Mouse (Mus musculus) left cerebral cortex, adult 2 months (tissue): ENCODE measurements around the gene Gm28230. TPM values are rescaled to one million over a fixed set of nuclear protein-coding genes. Genes with fewer than 3 reads are reported as not detected.
A peak's percentile ranks its signal among the peaks of the same experiment; 100 is the strongest.

Experiments
- DNase-seq, 2 experiments: peaks; one replicate each; pipeline ENCODE4 v3.0.0; 2021 to 2022; ENCODE audit warnings: low spot score in 2 of 2, mixed read lengths in 1 of 2; ENCODE audit errors: extremely low spot score in 1 of 2
- H3K27ac ChIP-seq: fragments of 200-600 bp; 2 replicates; pipeline ENCODE4 v1.8.1; 2022
- H3K4me3 ChIP-seq: fragments of 200-600 bp; 2 replicates; pipeline ENCODE4 v1.8.1; 2022
- CTCF ChIP-seq: fragments of 200-600 bp; IDR thresholded peaks from 2 replicates; pipeline ENCODE4 v1.8.1; 2022; ENCODE audit warnings: antibody characterized with exemption, mild to moderate bottlenecking, moderate library complexity
- intact Hi-C: fragments of 180-260 bp; cut with DNase I; formaldehyde crosslinking; loops from one replicate; pipeline ENCODE4 v1.15.1; 2025
- total RNA-seq, 2 experiments: library from RNA; stranded (reverse); gene quantifications; 2 replicates each; pipeline ENCODE4 v1.2.3; 2021

Gene Gm28230
- total RNA-seq, 2 experiments from 2014 or later: not detected

DNA sequence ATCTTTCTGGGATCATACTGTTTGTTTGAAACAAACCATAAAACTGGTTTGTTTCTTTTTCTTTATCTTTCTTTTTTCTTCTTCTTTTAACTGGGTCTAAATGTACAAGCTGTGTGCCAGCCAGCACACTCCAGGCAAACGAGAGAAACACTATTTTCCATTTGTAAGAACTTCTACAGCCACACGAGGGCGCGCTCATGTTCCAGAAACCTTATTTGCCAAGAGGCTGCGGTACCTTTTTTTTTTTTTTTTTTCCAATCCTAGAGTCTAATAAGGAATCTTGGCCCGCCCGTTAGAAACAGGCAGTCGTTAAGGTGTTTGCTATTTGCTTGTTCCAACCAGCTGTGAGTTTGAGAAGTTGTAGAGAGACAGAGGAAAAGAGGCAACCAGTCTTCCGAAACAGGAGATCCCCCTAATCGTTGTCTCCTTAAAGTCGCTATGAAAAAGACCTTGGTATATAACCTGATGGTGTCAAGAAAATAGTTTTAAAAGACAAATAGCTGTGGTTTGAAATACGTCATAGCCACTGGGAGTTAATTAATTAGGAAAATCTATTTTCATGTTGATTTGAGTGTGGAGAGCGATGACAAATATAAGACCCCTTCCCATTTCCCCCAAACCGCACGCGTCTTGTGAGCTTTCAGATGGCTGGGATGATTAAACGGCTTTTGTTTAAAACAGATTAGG, 40.1 kb upstream of the Gm28230 start:
- Histone ChIP-seq H3K4me3 (no peak overlapping the region), H3K27ac (no peak overlapping the region)
- DNase-seq: no peak
- peak; percentile 62 for TF ChIP-seq CTCF
- intact Hi-C loops: no loop called here

DNA sequence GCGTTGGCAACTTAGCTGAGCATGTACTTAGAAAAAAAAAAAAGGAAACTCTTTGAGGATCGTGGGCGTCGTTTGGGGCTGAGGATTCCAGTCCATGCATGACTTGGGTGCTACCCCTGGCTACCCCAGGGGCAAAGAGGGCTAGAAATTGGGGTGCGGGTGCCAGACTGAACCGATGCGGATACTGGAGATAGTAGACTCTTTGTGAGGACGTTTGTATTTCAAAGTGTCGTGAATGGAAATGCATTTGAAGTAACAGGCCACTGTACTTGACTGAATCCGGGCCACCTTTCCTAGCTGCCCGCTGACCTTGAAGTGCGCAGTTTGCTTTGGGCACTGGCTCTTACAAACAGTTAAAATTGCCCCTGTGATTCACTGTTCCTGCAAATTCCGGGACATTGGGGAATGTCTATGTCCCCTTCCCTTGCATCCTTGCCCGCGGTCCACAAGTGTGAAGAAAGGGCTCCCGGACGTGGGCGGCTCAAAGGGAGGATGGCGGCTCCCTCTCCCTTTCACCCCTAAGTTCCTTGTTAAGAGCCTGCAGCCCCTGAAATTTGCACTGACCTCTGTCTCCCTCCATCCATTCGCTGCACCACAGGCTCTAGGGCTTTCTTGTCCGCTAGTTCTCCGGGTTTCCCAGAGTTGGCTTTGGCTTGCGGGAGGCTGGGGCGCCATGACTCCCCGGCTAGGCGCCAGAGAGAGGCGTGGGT, 39.4 kb upstream of the Gm28230 start:
- no peak for TF ChIP-seq CTCF
- intact Hi-C loops: no loop called here
- DNase-seq: no peak

DNA sequence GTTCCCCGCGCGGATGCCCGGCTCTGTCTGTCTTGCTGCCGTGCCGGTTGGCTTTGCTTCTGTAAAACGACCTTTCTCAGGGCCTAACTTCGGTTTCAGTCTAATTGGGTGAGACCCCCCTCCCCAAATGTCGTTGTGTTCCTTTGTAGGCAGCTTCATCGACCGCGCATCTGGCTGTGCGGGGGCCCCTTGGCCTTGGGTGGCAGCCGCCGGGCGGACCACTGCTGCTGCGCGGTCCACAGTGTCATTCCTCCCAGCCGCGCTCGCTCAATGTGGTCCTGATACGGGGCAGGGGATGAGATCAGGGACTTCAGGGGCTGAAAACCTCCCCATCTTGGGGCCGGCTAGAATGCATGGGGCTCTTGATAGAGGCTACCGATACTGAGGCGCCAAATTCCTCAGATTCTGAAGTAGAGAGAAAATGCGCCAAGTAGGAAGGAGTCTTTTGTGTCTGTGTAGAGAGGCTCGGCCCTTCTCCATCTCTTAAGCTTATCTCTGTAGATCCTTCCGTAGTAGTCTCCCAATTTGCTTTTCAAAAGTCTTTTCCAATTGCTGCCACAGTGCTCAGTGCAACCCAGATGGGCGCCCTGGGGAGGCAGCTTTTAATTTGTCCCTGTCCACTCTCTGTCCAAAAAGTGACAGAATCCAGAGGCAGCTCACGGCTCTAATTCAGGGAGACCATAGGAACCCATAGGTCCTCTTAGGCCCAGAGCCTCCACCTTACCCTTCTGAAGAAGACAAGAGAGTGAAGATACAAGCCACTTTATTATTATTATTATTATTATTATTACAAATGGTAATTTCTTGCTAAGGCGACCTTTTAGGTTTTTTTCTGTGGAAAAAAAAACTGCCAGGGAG, 38.6 kb upstream of the Gm28230 start:
- no peak for TF ChIP-seq CTCF
- no peak overlapping the region for H3K27ac ChIP-seq
- no peak overlapping the region for H3K4me3 ChIP-seq
- no peak for DNase-seq
- intact Hi-C loops: no loop called here

More for the DNA sequence above, 39.4 kb upstream of the Gm28230 start:
- Histone ChIP-seq H3K4me3 (no peak overlapping the region), H3K27ac (no peak overlapping the region)

- TF ChIP-seq CTCF: no peak
- intact Hi-C loops: no loop called here
- Histone ChIP-seq H3K4me3 (no peak overlapping the region), H3K27ac (no peak overlapping the region)
- no peak for DNase-seq
These were observed 37.5 kb upstream of the Gm28230 start for GRCm38 (mm10) chr2:74688795-74689573.

GRCm38 (mm10) chr2:74689574-74690337, 36.8 kb upstream of the Gm28230 start:
- DNase-seq: no peak
- intact Hi-C loops: loop anchor here (10.0 kb wide), 1 partner anchor 1415 kb away; the partner anchor contains the start of gene Sp9
- TF ChIP-seq CTCF: no peak
- Histone ChIP-seq H3K27ac (no peak overlapping the region), H3K4me3 (no peak overlapping the region)

- Histone ChIP-seq H3K27ac (no peak overlapping the region), H3K4me3 (no peak overlapping the region)
- intact Hi-C loops: loop anchor here (10.0 kb wide), 1 partner anchor 1416 kb away; the partner anchor contains the start of gene Sp9
- no peak for TF ChIP-seq CTCF
- DNase-seq: no peak
These were observed 36.2 kb upstream of the Gm28230 start for GRCm38 (mm10) chr2:74690338-74690716.

GRCm38 (mm10) chr2:74691022-74691951, 35.2 kb upstream of the Gm28230 start, which contains the start of gene Hoxd10:
Gene Hoxd10, plus strand, starts transcription at chr2:74691924.
- Histone ChIP-seq H3K27ac (no peak within 1 kb of the TSS), H3K4me3 (no peak within 1 kb of the TSS)
- intact Hi-C loops: loop anchor here (10.0 kb wide), 1 partner anchor 1416 kb away; the partner anchor contains the start of gene Sp9
- no peak for DNase-seq
- no peak; the same call in 1 of the 2 replicates for TF ChIP-seq CTCF

DNA sequence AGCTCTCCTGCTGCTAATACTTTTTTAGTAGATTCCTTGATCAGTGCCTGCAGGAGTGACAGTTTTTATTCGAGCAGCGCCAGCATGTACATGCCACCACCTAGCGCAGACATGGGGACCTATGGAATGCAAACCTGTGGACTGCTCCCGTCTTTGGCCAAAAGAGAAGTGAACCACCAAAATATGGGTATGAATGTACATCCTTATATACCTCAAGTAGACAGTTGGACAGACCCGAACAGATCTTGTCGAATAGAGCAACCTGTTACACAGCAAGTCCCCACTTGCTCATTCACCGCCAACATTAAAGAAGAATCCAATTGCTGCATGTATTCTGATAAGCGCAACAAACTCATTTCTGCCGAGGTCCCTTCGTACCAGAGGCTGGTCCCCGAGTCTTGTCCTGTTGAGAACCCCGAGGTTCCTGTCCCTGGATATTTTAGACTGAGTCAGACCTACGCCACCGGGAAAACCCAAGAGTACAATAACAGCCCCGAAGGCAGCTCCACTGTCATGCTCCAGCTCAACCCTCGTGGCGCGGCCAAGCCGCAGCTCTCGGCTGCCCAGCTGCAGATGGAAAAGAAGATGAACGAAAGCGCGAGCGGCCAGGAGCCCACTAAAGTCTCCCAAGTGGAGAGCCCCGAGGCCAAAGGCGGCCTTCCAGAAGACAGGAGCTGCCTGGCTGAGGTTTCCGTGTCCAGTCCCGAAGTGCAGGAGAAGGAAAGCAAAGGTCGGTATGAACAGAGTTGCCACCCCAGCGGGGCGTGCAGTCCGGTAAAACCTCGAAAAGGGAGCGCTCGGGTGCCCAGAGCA, 34.3 kb upstream of the Gm28230 start:
- intact Hi-C loops: loop anchor here (10.0 kb wide), 1 partner anchor 1417 kb away; the partner anchor contains the start of gene Sp9
- Histone ChIP-seq H3K27ac (no peak overlapping the region), H3K4me3 (no peak overlapping the region)
- no peak for TF ChIP-seq CTCF
- DNase-seq: no peak

GRCm38 (mm10) chr2:74692808-74693431, 33.6 kb upstream of the Gm28230 start:
- TF ChIP-seq CTCF: no peak
- no peak for DNase-seq
- intact Hi-C loops: loop anchor here (10.0 kb wide), 1 partner anchor 1418 kb away; the partner anchor contains the start of gene Sp9
- Histone ChIP-seq H3K4me3 (no peak overlapping the region), H3K27ac (no peak overlapping the region)
